Mouse (Mus musculus) T-helper 2 cell (primary cell): ENCODE data around the gene Angptl2.
"Not testable (repeated sequence)": the region's sequence is repeated elsewhere in the genome, so short reads cannot be mapped to it uniquely, and the experiment has no call there.

Source experiments
- in situ Hi-C: fragments of 300-600 bp; cut with MboI, MseI; formaldehyde crosslinking; loops from one replicate; pipeline ENCODE4 v1.15.1; 2025; ENCODE audit warnings: high pct_unique_total_duplicates

Gene Angptl2

GRCm38 (mm10) chr2:33200368-33201068 is 15.4 kb upstream of the Angptl2 start:
- in situ Hi-C loops = no loop called here

- in situ Hi-C loops = no loop called here
Observed at GRCm38 (mm10) chr2:33203284-33203683, 12.6 kb upstream of the Angptl2 start.

GRCm38 (mm10) chr2:33204980-33205379 is 10.9 kb upstream of the Angptl2 start:
- in situ Hi-C loops = no loop called here

- in situ Hi-C loops = no loop called here
Observed at GRCm38 (mm10) chr2:33205939-33206525, 9.8 kb upstream of the Angptl2 start.

- in situ Hi-C loops = no loop called here
Observed at GRCm38 (mm10) chr2:33207069-33207468, 8.8 kb upstream of the Angptl2 start.

- in situ Hi-C loops = no loop called here
Observed at GRCm38 (mm10) chr2:33208134-33208533, 7.7 kb upstream of the Angptl2 start.

- in situ Hi-C loops = no loop called here
Observed at GRCm38 (mm10) chr2:33210841-33211240, 5.0 kb upstream of the Angptl2 start.

- in situ Hi-C loops = not testable (repeated sequence)
Observed at GRCm38 (mm10) chr2:33211263-33211662, 4.6 kb upstream of the Angptl2 start.

- in situ Hi-C loops = loop anchor here (5.0 kb wide), 1 partner anchor 83 kb away; the partner anchor contains the start of gene Garnl3
Observed at GRCm38 (mm10) chr2:33215177-33215699, 631 bp upstream of the Angptl2 start.

- in situ Hi-C loops = loop anchor here (5.0 kb wide), 1 partner anchor 85 kb away; the partner anchor contains the start of gene Garnl3
Observed at GRCm38 (mm10) chr2:33216645-33217424, 966 bp downstream of the Angptl2 start.

GRCm38 (mm10) chr2:33217425-33217794 is 1.5 kb downstream of the Angptl2 start:
- in situ Hi-C loops = loop anchor here (5.0 kb wide), 1 partner anchor 85 kb away; the partner anchor contains the start of gene Garnl3

- in situ Hi-C loops = loop anchor here (5.0 kb wide), 1 partner anchor 87 kb away; the partner anchor contains the start of gene Garnl3
Observed at GRCm38 (mm10) chr2:33218903-33219625, 3.2 kb downstream of the Angptl2 start.

- in situ Hi-C loops = loop anchor here (5.0 kb wide), 1 partner anchor 87 kb away; the partner anchor contains the start of gene Garnl3
Observed at GRCm38 (mm10) chr2:33219637-33220036, 3.8 kb downstream of the Angptl2 start.

- in situ Hi-C loops = no loop called here
Observed at GRCm38 (mm10) chr2:33220246-33220645, 4.4 kb downstream of the Angptl2 start.

- in situ Hi-C loops = no loop called here
Observed at GRCm38 (mm10) chr2:33220674-33221338, 4.9 kb downstream of the Angptl2 start.

GRCm38 (mm10) chr2:33221339-33221900 is 5.6 kb downstream of the Angptl2 start:
- in situ Hi-C loops = no loop called here

GRCm38 (mm10) chr2:33222480-33222879 is 6.6 kb downstream of the Angptl2 start:
- in situ Hi-C loops = no loop called here

- in situ Hi-C loops = no loop called here
Observed at GRCm38 (mm10) chr2:33223656-33224358, 7.9 kb downstream of the Angptl2 start.

GRCm38 (mm10) chr2:33225921-33226320 is 10.1 kb downstream of the Angptl2 start:
- in situ Hi-C loops = no loop called here

- in situ Hi-C loops = no loop called here
Observed at GRCm38 (mm10) chr2:33228077-33228476, 12.2 kb downstream of the Angptl2 start.
